Mouse (Mus musculus): Measurements from ENCODE around the gene Med4. TPM values are rescaled to one million over a fixed set of nuclear protein-coding genes. Genes with fewer than 3 reads are reported as not detected.

The Med4 gene
- polyA plus RNA-seq, 1 experiment from 2014 or later, result 52.8 TPM

DNA sequence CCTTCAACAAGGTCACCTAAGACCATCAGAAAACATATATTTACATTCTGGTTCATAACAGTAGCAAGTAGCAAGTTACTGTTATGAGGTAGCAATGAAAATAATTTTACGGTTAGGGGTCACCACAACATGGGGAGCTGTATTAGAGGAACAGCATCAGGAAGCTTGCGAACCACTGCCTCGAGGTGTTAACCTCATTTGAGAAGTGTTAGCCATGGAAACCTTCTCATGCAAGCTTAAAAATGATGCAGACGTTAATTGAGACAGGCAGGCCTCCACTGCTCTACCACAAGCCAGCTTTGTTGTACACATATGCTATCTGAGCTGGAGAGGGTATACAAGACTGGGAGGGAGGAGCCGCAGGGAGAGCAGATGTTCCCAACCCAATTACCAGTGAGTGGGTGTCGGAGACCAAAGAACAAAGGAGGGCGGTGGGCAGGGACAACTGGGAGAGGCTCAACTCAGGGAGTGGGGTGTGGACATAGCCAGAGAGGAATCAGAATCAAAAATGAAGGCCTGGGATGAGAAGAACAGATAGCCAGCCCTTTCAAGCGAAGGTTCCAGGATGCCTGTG is 33.4 kb upstream of the Med4 start:
- Histone ChIP-seq H3K9ac (no peak overlapping the region), H3K27ac (ENCODE audit: poor library complexity, severe bottlenecking) (no peak overlapping the region), H3K4me2 (no peak overlapping the region), H3K9me3 (replicated peaks) (no peaks in the 10 kb centered on the region; the same call in 1 of the 2 replicates), H3K27me3 (replicated peaks) (no peaks in the 10 kb centered on the region), H3K4me1 (replicated peaks) (peaks cover 41% of the 10 kb centered on the region), H3K4me3 (no peak overlapping the region), H3K36me3 (no peaks in the 10 kb centered on the region)
- WGBS, result 82% methylated on average over 8 of the region's 8 CpGs
- no peak for ATAC-seq (ENCODE audit: insufficient number of reproducible peaks, low FRiP score)

- 88% methylated on average over 10 of the region's 10 CpGs for WGBS
- no peaks in the 10 kb centered on the region; the same call in 1 of the 2 replicates for H3K9me3 ChIP-seq (replicated peaks)
- no peaks in the 10 kb centered on the region for H3K36me3 ChIP-seq
- peaks cover 45% of the 10 kb centered on the region for H3K4me1 ChIP-seq (replicated peaks)
- no peak for ATAC-seq (ENCODE audit: insufficient number of reproducible peaks, low FRiP score)
- no peak overlapping the region for H3K9ac ChIP-seq
- no peak overlapping the region for H3K4me2 ChIP-seq
- H3K4me3 ChIP-seq, result no peak overlapping the region
- no peak overlapping the region for H3K27ac ChIP-seq (ENCODE audit: poor library complexity, severe bottlenecking)
- H3K27me3 ChIP-seq (replicated peaks), result no peaks in the 10 kb centered on the region
Measured at GRCm38 (mm10) chr14:73477077-73477476, 32.7 kb upstream of the Med4 start.

DNA sequence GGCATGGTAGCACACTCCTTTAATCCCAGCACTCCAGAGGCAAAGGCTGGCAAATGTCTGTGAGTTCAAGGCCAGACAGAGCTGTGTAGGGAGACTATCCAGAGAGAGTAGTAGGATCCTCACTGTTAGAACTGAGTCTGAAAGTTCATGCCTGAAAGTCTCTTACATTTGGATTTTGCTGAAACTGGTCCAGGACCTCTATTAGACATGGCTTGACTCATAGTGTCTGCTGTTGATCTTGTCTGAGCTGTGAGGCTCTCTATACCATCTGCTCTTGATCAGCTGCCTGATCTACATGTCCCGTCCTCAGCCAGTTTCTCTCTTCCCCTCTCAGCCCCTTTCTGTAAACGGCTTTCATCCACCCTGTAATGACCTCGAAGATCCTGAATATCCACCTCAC is 31.5 kb upstream of the Med4 start:
- no peak for ATAC-seq (ENCODE audit: insufficient number of reproducible peaks, low FRiP score)

DNA sequence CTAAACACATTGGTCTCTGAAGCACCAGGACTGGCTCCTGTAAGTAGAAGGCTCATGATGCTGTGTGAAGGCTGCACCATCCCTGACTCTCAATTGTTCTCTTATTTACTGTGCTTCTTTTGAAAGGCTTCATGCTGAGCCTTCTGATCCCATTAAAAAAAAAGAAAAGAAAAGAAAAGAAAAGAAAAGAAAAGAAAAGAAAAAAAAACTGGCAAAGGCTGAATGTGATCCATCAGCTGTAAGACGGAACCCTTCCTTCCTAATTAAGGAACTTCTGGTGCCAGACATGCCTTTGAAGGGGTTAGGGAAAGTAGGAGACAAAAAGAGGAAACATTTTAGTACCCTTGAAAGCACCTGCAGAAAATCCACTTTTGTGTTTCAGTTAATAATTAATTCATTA is 30.1 kb upstream of the Med4 start:
- H3K27me3 ChIP-seq (replicated peaks), result no peaks in the 10 kb centered on the region
- no peak for ATAC-seq (ENCODE audit: insufficient number of reproducible peaks, low FRiP score)
- no peak overlapping the region for H3K4me2 ChIP-seq
- no peaks in the 10 kb centered on the region for H3K36me3 ChIP-seq
- H3K27ac ChIP-seq (ENCODE audit: poor library complexity, severe bottlenecking), result no peak overlapping the region
- H3K4me3 ChIP-seq, result no peak overlapping the region
- 62% methylated on average over 1 of the region's 1 CpGs for WGBS
- no peaks in the 10 kb centered on the region; the same call in 1 of the 2 replicates for H3K9me3 ChIP-seq (replicated peaks)
- peaks cover 35% of the 10 kb centered on the region for H3K4me1 ChIP-seq (replicated peaks)
- H3K9ac ChIP-seq, result no peak overlapping the region

More for the DNA sequence above, 31.5 kb upstream of the Med4 start:
- Histone ChIP-seq H3K4me1 (replicated peaks) (peaks cover 45% of the 10 kb centered on the region), H3K9me3 (replicated peaks) (no peaks in the 10 kb centered on the region; the same call in 1 of the 2 replicates), H3K9ac (no peak overlapping the region), H3K4me2 (no peak overlapping the region), H3K4me3 (no peak overlapping the region), H3K27me3 (replicated peaks) (no peaks in the 10 kb centered on the region), H3K27ac (ENCODE audit: poor library complexity, severe bottlenecking) (no peak overlapping the region), H3K36me3 (no peaks in the 10 kb centered on the region)
- 75% methylated on average over 3 of the region's 3 CpGs for WGBS

DNA sequence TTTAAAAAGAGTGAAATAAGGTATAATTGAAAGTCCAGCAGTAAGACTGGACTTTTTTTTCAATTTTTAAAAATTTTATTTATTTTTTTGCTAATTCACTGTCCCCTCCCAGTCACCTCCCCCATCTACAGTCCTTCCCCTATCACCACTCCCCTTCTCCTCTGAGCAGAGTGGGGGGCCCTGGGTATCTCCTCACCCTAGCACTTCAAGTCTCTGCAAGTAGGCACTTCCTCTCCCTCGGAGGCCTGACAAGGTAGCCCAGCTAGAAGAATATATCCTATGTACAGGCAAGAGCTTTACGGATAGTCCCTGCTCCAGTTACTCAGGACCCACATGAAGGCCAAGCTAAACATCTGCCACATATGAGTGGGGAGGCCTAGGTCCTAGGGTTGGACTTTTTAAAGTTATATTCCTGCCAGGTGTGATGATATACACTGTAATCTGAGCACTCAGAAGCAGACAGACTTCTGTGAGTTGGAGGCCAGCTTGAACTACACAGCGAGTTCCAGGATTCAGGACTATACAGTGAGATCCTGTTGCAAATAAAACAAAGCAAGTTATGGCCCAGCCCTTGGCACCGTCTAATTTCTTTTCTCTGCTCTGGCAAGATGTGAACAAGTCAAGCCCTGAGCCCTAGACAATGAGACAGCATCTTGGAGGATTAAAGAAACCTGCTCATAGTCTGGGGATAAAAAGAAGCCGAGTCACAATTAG is 26.2 kb upstream of the Med4 start:
- no peak overlapping the region for H3K4me3 ChIP-seq
- no peak overlapping the region for H3K27ac ChIP-seq (ENCODE audit: poor library complexity, severe bottlenecking)
- no peak overlapping the region for H3K9ac ChIP-seq
- peaks cover 17% of the 10 kb centered on the region for H3K4me1 ChIP-seq (replicated peaks)
- 80% methylated on average over 5 of the region's 5 CpGs for WGBS
- ATAC-seq (ENCODE audit: insufficient number of reproducible peaks, low FRiP score), result no peak
- no peaks in the 10 kb centered on the region for H3K27me3 ChIP-seq (replicated peaks)
- no peak overlapping the region for H3K4me2 ChIP-seq
- no peaks in the 10 kb centered on the region for H3K9me3 ChIP-seq (replicated peaks)
- H3K36me3 ChIP-seq, result no peaks in the 10 kb centered on the region

DNA sequence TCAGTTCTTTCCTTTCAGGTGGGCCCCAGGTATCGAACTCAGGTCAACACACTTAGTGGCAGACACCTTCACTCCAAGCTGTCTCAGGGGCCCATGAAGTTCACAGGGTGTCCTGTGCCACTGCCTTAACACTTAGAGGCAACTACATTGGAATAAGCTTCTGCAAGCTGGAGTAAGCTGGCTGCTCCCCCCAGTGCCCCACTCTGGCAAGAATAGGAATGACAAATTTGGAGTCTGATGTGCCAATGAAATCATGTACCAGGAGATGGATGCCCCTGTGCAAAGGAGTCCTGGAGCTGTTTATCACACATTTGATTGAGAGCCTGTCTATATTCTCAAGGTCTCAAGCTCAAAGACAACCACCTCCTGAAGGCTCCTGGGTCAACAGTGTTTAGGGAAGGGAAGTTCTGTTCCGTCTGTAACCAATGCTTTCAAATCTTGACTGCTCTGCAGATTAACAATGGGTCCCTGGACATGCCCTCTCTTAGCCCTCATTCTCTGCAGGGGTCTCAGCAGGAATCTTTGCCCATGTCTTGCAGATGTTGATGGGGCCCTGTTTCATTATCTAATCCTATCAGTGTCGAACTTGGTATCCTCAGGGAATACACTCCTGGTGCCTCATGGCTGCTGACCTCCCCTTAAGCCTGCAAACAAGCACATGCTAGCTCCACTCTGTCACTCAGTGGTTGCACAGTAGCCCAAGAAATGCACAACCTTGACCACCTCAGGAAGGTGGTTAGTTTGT is 25.3 kb upstream of the Med4 start:
- Histone ChIP-seq H3K27ac (ENCODE audit: poor library complexity, severe bottlenecking) (no peak overlapping the region), H3K4me1 (replicated peaks) (peaks cover 9% of the 10 kb centered on the region), H3K9me3 (replicated peaks) (no peaks in the 10 kb centered on the region), H3K9ac (no peak overlapping the region), H3K27me3 (replicated peaks) (no peaks in the 10 kb centered on the region), H3K36me3 (no peaks in the 10 kb centered on the region), H3K4me3 (no peak overlapping the region), H3K4me2 (no peak overlapping the region)
- 67% methylated on average over 3 of the region's 3 CpGs for WGBS
- ATAC-seq (ENCODE audit: insufficient number of reproducible peaks, low FRiP score), result no peak

- peaks cover 2% of the 10 kb centered on the region for H3K4me1 ChIP-seq (replicated peaks)
- H3K4me3 ChIP-seq, result no peak overlapping the region
- 40% methylated on average over 5 of the region's 5 CpGs for WGBS
- no peak for ATAC-seq (ENCODE audit: insufficient number of reproducible peaks, low FRiP score)
- H3K4me2 ChIP-seq, result no peak overlapping the region
- H3K9ac ChIP-seq, result no peak overlapping the region
- H3K27ac ChIP-seq (ENCODE audit: poor library complexity, severe bottlenecking), result no peak overlapping the region
- H3K9me3 ChIP-seq (replicated peaks), result peaks cover 11% of the 10 kb centered on the region
- H3K36me3 ChIP-seq, result no peaks in the 10 kb centered on the region
- H3K27me3 ChIP-seq (replicated peaks), result no peaks in the 10 kb centered on the region
Measured at GRCm38 (mm10) chr14:73486641-73487040, 23.2 kb upstream of the Med4 start.

DNA sequence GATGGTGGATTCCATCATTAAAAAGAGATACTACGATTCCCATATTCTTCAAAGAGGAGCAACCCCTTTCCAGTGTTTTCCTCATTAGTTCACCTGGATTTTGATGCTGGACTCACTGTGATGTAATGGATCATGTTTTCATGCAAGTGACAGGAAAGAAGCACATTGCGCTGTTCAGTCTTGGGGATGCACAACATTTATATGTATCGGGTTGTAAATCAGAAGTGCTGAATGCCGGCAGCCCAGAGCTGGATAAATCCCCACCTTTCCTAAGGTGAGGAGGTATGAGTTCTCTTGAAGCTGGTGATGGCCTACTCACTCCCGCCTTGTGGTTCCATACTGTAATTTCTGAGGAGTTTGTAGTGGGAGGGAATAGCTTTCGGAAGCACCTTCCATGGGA is 16.5 kb upstream of the Med4 start:
- Histone ChIP-seq H3K27me3 (replicated peaks) (no peaks in the 10 kb centered on the region), H3K9me3 (replicated peaks) (peaks cover 14% of the 10 kb centered on the region), H3K36me3 (no peaks in the 10 kb centered on the region), H3K4me1 (replicated peaks) (peaks cover 5% of the 10 kb centered on the region; the same call in 1 of the 2 replicates), H3K9ac (no peak overlapping the region), H3K27ac (ENCODE audit: poor library complexity, severe bottlenecking) (no peak overlapping the region), H3K4me3 (no peak overlapping the region), H3K4me2 (no peak overlapping the region)
- no peak for ATAC-seq (ENCODE audit: insufficient number of reproducible peaks, low FRiP score)
- 90% methylated on average over 6 of the region's 6 CpGs for WGBS

DNA sequence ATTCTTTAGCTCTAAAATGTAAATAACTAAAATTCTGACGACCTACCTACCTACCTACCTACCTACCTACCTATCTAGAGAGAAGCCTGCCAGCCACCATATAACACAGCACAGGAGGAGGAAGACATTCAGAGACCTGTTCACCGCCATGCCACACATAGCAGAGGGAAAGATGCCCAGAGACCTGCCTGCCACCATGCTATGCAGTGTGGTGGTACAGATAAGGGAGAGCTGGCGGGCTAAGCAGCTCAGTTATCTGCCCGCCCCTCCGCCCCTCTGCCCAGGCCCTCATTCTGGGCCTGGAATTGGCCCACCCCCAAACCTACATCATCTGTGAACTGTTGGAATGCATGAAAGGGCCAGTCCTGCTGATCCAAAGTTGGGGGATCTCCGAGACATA is 15.7 kb upstream of the Med4 start:
- no peak overlapping the region for H3K4me3 ChIP-seq
- no peak for ATAC-seq (ENCODE audit: insufficient number of reproducible peaks, low FRiP score)
- H3K27ac ChIP-seq (ENCODE audit: poor library complexity, severe bottlenecking), result no peak overlapping the region
- no peaks in the 10 kb centered on the region for H3K36me3 ChIP-seq
- H3K9me3 ChIP-seq (replicated peaks), result peaks cover 14% of the 10 kb centered on the region
- peaks cover 5% of the 10 kb centered on the region; the same call in 1 of the 2 replicates for H3K4me1 ChIP-seq (replicated peaks)
- WGBS, result 58% methylated on average over 6 of the region's 6 CpGs
- H3K9ac ChIP-seq, result no peak overlapping the region
- no peak overlapping the region for H3K4me2 ChIP-seq
- no peaks in the 10 kb centered on the region for H3K27me3 ChIP-seq (replicated peaks)

DNA sequence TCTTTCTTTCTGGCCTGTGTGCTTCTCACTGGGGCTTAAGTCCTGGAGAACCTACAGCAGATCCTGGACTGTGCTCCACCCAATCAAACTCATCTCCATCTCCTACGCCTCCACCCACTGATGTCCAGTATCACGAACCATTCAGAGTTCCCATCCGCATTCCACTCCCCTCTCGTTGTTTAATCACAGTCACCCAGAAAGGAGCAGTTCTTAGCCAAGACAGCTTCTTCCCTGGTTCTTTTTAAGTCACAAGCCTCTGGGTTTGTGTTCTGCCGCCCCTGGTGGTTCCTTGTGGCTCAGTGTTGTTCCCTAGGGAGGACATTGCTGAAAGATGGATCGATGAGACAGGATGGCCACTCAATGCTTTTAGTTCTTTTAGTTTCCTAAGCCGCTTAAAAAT is 14.1 kb upstream of the Med4 start:
- no peak overlapping the region for H3K4me3 ChIP-seq
- H3K9me3 ChIP-seq (replicated peaks), result peaks cover 6% of the 10 kb centered on the region
- peaks cover 5% of the 10 kb centered on the region; the same call in 1 of the 2 replicates for H3K4me1 ChIP-seq (replicated peaks)
- H3K27me3 ChIP-seq (replicated peaks), result no peaks in the 10 kb centered on the region
- ATAC-seq (ENCODE audit: insufficient number of reproducible peaks, low FRiP score), result no peak
- H3K36me3 ChIP-seq, result no peaks in the 10 kb centered on the region
- no peak overlapping the region for H3K9ac ChIP-seq
- no peak overlapping the region for H3K27ac ChIP-seq (ENCODE audit: poor library complexity, severe bottlenecking)
- H3K4me2 ChIP-seq, result no peak overlapping the region
- 57% methylated on average over 7 of the region's 7 CpGs for WGBS

DNA sequence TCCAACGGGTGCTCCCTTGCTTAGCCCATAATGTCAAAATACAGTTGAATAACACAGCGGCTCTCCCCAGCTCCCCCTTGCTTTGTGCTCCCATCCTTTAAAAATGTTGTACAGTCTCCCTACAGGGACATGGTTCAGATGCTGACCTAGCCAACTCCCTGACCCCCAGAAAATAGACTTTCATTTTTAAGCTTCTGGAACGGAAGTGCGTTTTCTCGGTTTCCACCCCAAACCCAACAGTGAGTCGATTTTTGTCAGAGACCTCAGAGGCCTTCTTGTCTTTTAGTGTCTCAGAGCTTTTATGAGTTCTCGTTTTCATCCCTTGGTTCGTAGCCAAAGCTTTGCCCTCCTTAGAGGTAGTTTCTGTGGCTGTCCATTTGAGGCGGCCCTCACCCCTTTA is 8.5 kb upstream of the Med4 start:
- H3K4me1 ChIP-seq (replicated peaks), result peaks cover 13% of the 10 kb centered on the region
- H3K9me3 ChIP-seq (replicated peaks), result no peaks in the 10 kb centered on the region
- H3K4me3 ChIP-seq, result no peak overlapping the region
- no peaks in the 10 kb centered on the region for H3K27me3 ChIP-seq (replicated peaks)
- no peak overlapping the region for H3K4me2 ChIP-seq
- no peak for ATAC-seq (ENCODE audit: insufficient number of reproducible peaks, low FRiP score)
- no peaks in the 10 kb centered on the region for H3K36me3 ChIP-seq
- no peak overlapping the region for H3K9ac ChIP-seq
- WGBS, result 83% methylated on average over 9 of the region's 9 CpGs
- H3K27ac ChIP-seq (ENCODE audit: poor library complexity, severe bottlenecking), result no peak overlapping the region
